Mouse (Mus musculus) cerebellum, adult 2 months (tissue): ENCODE measurements around the gene Slc25a36.

Source experiments
- CTCF ChIP-seq: fragments of 200-500 bp; IDR thresholded peaks from 2 replicates; pipeline ENCODE4 v1.5.1; 2011; ENCODE audit warnings: low read depth, mild to moderate bottlenecking, control low read depth, low read length, moderate library complexity, borderline replicate concordance; ENCODE audit not compliant: insufficient read depth
- POLR2A ChIP-seq: fragments of 200-500 bp; IDR thresholded peaks from 2 replicates; pipeline ENCODE4 v1.6.1; 2011; ENCODE audit warnings: low read length, control low read depth, borderline replicate concordance; ENCODE audit not compliant: insufficient read depth

- TF ChIP-seq POLR2A (no peak), CTCF (no peak)
Measured at GRCm38 (mm10) chr9:97096180-97096579, 14.8 kb downstream of the Slc25a36 start.
